Mouse (Mus musculus): ENCODE results near the gene Kif6.

DNA sequence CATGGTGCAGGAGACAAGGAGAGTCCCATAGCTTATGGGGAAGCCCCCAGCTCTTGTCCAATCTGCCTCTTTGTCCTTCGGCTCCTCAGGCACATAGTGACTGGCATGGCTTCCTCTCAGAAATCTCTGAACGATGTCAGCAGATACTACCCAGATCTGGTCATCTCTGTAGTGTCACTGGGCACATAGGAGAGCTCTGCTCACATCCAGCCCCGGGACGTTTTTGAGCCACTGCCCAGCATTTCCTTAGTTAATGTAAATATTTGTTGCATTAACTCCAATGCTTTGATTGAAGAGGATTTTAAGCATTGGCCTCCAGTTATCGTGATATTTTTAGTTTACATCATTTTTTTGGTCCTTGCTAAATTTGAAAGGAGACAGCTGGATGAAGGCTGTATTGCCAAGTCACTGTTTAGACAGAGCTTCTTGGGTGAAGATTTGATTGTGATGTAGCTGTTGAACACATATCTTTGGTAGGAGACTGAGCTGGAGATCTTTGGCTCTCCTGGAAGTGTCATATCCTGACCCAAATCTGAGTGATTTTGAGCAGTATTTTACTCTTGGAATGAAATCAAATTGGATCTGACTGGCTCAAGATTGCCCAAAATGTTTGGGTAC lies 112.6 kb downstream of the Kif6 start:
- TF ChIP-seq POLR2A (IDR thresholded peaks at IDR 0.05; ENCODE audit: borderline replicate concordance, insufficient read depth, low read length) (no peak), CTCF (IDR thresholded peaks at IDR 0.05; ENCODE audit: borderline replicate concordance, insufficient read depth, low read depth, low read length) (no peak)

Data from cerebellum, adult 2 months (tissue).